Mouse (Mus musculus) frontal cortex, postnatal 14 days (tissue): Measurements from ENCODE around the gene Morc1.
A peak's percentile ranks its signal among the peaks of the same experiment; 100 is the strongest.

Experiments
- DNase-seq, 2 experiments: peaks; one replicate each; pipeline ENCODE4 v3.0.0; 2022; ENCODE audit warnings: low spot score in 2 of 2

The Morc1 gene

GRCm38 (mm10) chr16:48474896-48475802 is 44.1 kb downstream of the Morc1 start:
- DNase-seq, result no peak

DNA sequence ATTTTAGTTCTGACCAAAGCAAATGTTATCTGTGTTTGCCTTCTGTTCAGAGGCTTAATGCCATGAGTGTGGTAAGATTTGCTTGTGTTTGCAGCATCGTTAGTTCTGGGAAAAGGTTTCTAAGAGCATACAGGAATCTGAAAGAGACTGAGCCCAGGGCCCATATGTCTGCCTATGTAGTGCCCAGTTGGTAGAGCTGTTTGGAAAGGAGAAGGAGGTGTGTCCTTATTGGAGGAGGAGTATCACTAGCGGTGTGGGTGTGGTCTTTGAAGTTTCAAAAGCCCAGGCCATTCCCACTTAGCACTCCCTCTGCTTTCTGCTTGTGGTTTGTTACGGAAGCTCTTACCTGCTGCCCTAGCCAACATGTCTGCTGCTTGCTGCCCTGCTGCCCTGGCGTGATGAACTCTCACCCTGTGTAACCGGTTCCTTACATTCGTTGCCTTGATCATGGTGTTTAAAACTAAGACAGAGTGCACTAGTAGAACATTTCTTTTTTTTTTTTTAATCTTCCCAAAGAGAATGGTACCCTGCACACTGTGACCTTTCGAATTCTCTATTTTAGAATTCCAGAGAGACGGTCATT is 48.3 kb downstream of the Morc1 start:
- DNase-seq, result no peak

DNA sequence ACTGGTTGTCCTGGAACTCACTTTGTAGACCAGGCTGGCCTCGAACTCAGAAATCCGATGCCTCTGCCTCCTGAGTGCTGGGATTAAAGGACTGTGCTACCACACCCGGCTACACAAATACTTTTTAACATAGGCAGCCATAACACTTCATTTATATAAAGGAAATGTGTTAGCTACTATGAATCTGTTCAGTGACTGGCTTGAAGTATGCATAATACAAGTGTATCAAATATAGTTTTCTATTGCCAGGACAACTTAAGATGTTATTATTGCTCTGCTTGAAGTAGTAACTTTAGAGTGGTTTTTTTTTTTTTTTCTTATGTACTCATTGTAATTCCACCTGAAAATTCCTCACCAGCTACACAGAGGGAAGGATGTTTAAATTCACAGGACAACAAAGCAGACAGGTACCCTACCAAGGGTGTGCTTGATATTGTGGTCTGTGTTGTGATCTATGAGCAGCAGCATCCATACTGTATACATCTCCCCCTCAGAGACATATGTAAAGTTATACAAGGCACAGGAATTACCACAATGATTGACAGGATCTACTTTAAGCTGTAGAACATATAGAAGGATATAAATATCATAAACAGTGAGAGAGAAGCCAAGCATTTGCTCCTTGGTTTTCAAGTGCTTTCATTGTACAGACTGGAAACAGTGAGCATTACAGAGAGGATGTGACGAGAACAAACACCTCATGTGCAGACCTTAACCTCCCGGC is 85.9 kb downstream of the Morc1 start:
- no peak for DNase-seq

DNA sequence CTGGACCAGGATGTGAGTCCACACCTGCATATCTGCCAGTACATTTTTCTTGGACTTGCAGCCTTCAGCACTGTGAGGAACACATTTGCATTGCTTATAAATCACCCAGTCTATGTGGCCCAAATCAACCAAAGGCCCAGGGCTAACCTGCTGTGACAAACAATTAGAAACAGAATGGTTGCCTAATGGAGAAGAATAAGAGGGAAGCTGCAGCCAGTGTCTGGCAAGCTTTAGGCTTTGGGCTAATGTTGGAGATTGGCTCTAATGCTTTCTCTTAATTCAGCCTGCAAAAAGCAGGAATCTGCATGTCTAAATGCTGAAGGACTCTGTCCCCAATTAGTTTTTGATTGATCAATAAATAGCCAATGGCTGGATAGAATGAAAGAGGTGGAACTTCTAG is 88.5 kb downstream of the Morc1 start:
- DNase-seq, result no peak

- no peak for DNase-seq
Measured at GRCm38 (mm10) chr16:48537108-48537507, 106.1 kb downstream of the Morc1 start.

DNA sequence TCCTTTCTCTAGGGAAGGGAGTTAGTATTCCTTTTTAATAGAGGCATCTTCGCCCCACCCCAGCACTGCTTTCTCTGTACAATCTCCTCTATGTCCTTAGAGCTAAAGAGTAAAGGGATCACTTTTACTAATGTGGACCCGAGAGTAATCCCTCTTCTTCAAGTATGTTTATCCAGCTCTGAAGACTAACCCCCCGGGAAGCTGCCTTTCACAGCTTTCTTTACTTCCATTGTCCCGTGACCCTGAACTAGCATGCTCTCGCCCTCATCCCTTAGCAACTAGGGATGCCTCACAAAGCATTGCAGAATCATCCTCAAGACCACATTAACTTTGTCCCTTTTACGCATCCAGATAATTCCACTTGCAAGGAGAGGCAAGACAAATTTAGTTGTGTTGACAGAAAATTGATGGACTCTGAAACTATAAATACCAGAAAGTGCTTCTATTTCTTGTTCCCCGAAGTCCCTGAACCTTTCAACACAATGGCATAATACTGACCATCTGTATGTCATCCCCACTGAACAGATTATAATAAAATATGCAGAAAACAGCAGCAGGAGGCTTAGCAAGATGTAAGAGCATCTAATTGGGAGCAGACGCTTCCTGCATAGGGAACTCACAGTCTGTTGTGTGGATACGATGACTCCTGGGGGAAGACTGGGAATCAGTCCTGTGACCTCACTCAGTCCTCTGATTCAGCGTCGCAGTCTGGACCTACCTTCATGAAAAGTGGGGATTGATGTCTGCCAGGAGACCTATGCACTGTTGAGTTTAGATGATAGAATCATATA is 131.4 kb downstream of the Morc1 start:
- no peak for DNase-seq

- peak; percentile 11 to 65 for DNase-seq
Measured at GRCm38 (mm10) chr16:48570354-48570753, 139.3 kb downstream of the Morc1 start.

DNA sequence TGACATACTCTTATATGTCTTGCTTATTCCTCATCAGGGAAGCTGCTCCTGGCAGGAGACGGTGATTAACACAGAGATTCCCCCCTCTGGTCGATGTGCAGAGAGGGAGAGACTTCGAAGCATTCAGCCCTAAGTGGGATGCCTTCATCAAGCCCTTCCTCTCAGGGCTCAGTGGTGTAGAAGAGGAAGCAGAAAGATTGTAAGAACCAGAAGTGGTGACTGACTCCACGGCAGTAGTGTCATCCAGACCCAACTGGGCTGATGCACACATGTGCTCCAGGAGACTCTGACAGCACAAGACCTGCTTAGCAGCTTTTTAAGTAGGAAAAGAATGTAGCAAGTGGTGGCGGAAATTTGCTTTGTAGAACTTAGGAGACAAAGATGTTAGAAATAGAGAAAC is 143.0 kb downstream of the Morc1 start:
- no peak for DNase-seq

DNA sequence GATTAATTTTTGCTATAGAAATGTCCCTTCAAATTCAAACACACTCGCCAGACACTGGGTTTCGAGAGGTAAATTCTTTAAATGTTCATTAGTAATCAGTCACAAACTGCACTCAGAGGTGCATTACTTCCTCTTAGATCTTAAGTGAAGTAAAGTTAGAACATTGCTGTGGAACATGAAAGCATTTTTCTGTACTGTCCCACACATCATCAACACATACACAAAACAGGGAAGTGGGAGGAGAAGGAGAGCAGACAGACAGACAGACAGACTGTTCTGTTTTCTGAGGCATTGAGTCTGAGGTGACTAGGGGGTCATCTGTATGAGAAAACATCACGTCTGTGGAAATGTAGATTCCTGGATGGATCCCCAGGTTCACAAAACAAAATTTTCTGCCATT is 143.5 kb downstream of the Morc1 start:
- DNase-seq, result no peak

DNA sequence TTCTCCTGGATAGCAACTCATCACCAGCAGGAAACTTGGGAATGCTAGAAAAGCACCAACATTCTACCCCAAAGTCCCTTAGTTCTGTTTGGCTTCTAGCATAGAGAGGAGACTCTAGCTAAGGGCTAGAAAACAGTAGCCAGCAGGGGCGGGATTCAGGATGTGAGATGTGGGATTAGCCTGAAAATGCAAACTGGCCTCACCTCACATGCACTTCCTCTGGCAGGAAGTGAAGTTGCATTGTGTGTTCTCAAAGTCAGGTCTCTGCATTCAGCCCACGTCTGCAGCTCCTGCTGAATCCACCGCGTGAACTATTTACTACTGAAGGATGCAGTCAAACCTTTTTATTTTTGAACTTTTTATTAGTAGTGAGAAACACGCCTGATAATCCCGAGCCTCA is 154.3 kb downstream of the Morc1 start:
- no peak for DNase-seq

- DNase-seq, result no peak
Measured at GRCm38 (mm10) chr16:48594457-48594856, 163.4 kb downstream of the Morc1 start.

DNA sequence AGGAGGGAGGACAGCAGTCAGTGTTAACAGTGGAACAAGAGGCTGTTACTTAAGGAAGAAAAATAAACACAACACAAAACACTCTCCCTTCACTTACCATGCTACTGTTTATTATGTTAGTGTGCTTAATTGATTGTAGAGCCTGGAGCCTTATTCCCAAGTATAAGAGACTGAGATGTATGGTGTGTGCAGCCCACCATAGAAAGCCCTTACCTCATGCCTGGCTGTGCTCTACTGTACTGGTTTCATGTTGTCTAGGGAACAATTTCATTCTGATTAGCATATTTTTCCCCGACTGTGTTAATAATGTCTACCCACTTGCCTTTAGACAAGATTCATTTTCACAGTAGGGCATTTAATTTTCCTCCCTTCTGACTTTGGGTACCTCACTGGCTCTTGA is 164.2 kb downstream of the Morc1 start:
- DNase-seq, result no peak

DNA sequence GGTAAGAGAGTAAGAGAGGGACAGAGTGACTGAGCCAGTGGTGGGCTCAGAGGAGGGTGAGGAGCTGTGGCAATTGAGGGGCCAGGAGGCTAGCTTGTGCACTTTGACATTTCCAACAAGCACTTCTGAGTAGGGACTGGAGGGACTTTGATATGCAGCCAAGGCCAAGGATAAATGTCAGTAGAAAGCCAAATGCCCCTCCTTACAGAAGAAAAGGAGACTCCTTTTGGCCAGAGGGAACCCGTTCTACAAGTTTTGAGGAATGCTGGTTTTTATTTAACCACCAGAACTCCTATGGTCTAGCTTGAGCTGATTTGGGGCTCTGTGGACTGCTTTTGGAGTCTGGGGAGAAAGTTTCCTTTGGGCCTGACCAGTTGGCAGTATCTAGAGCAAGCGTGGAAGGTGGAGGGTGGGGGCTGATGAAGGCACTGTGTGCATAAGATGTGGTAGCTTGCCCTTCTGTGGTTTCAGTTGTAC is 172.7 kb downstream of the Morc1 start:
- no peak for DNase-seq

- no peak for DNase-seq
Measured at GRCm38 (mm10) chr16:48606476-48607038, 175.5 kb downstream of the Morc1 start.

- DNase-seq, result no peak
Measured at GRCm38 (mm10) chr16:48608224-48608623, 177.2 kb downstream of the Morc1 start.

- no peak for DNase-seq
Measured at GRCm38 (mm10) chr16:48610866-48611265, 179.8 kb downstream of the Morc1 start.

DNA sequence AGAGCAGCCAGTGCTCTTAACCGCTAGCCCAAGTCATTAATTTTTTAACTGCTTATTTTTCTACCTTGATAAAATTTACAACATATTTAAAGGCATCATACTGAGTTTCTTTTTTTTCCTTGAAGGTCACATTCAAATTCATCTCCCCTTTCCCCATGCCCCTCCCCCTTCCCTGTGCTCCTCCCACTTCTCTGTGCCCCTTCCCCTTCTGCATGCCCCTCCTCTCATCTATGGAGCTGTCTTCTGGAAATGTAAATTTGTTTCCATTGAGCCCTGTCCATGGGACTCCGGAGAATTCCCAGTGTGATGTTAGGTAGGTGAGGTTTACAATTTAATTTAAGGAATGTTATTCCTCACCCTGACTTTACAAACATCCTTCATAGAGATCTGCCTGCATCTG is 180.4 kb downstream of the Morc1 start:
- no peak for DNase-seq

DNA sequence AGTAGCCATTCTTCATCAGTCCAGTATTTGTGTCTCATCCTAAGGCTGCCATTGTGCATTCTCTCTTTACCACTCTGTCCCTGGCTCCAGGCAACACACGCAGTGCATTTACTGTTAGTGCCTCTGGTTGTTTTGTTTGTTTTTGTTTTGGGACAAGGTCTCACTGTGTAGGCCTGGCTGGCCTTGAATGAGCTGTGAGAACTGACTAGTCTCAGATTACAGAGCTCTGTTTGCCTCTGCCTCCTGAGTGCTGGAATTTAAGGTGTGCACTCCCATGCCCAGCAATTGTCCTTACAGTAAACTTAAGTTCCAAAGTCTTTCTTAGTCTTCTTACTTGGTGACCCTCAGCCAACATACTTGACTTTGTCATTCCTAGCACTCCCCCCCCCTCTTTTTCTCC is 182.7 kb downstream of the Morc1 start:
- no peak for DNase-seq

GRCm38 (mm10) chr16:48620510-48620909 is 189.5 kb downstream of the Morc1 start:
- DNase-seq, result no peak

GRCm38 (mm10) chr16:48621019-48621418 is 190.0 kb downstream of the Morc1 start:
- DNase-seq, result no peak

- no peak for DNase-seq
Measured at GRCm38 (mm10) chr16:48623447-48623846, 192.4 kb downstream of the Morc1 start.
